Mouse (Mus musculus) cerebellum, postnatal 25 days (tissue): ENCODE measurements around the gene Igfn1.

Experiments
- DNase-seq, 2 experiments: peaks; one replicate each; pipeline ENCODE4 v3.0.0; 2021; ENCODE audit warnings: mixed read lengths in 2 of 2

The Igfn1 gene

DNA sequence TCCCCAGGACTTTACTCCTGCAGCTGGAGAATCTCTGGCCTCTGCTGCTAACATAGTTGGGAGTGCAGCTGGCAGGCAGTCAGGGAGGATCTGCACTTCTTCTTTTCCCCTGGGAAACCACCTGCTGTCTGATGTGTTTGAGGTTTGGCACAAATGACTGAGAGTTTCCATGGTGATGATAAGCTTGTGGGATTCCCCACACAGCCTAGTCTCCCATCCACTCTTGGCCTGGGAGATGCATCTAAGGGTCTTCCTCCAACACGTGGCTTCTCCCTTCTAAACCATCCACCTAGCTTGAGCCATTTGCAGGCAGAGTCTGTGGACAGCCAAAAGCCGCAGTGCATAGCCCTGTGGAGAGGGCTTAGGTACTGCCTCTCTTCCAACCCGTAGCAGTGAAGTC is 76.3 kb downstream of the Igfn1 start:
- no peak for DNase-seq

GRCm38 (mm10) chr1:135925848-135926247 is 80.3 kb downstream of the Igfn1 start:
- DNase-seq: peak in 1 of 2 experiments; percentile 47

- peak; percentile 69 to 73 for DNase-seq
These were observed 81.7 kb downstream of the Igfn1 start for GRCm38 (mm10) chr1:135924377-135924994.

- DNase-seq: no peak
These were observed 82.9 kb downstream of the Igfn1 start for GRCm38 (mm10) chr1:135923229-135923628.

- DNase-seq: peak in 1 of 2 experiments; percentile 12
These were observed 87.3 kb downstream of the Igfn1 start, which contains the start of gene Pkp1 for GRCm38 (mm10) chr1:135918644-135919407. Pkp1 (minus strand) TSS chr1:135919207.

GRCm38 (mm10) chr1:135917206-135917605 is 88.9 kb downstream of the Igfn1 start:
- DNase-seq: no peak

DNA sequence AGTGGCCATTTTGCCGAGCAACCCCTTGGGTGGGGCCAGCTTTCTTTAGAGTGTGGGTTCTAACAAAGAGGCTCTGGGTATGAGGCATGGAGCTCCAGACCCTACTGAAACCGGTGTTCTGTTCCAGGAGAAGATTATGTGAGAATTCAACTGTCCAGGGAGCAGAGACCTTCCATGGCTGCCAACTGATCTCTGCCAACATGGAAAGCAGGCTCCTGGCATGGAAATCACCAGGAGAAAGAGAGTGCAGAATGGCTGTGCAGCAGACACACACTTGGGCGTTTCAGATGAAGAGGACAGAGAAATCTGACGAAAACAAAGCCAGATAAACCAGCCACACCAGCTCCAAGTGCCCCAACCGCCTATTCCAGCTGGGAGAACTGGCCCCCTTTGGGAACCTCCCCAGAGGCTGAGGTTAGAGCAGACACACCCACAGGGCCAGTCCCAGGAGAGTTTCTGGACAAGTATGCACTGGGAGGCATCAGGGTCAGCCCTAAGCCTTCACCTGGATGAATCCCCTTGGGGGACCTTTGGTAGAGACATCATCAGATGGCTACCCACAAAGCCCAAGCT is 89.6 kb downstream of the Igfn1 start:
- peak in 1 of 2 experiments; percentile 39 for DNase-seq

GRCm38 (mm10) chr1:135913657-135914056 is 92.5 kb downstream of the Igfn1 start:
- no peak for DNase-seq

- DNase-seq: no peak
These were observed 96.8 kb downstream of the Igfn1 start for GRCm38 (mm10) chr1:135909381-135909780.

DNA sequence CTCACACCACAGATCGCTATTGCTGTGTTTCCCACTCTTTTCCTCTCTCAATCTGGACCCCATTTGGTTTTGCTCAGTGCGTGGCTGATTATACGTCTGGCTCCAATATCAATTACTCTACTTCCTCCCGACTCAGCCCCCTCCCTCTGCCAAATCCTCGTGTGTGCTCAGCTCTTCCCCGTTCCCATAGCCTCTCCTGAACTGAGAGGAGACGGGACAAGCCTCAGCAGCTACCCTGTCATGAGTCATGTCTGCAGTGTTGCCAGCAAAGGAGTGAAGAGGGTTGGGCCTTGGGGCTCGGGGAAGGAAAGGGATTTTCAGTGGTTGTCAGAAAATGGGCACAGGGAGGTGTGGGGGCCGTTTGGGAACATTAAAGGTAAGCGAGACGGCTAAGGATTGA is 99.4 kb downstream of the Igfn1 start:
- DNase-seq: no peak
